Mouse (Mus musculus): ENCODE data around the gene Kif21a.
A peak's percentile ranks its signal among the peaks of the same experiment; 100 is the strongest.

Kif21a gene

DNA sequence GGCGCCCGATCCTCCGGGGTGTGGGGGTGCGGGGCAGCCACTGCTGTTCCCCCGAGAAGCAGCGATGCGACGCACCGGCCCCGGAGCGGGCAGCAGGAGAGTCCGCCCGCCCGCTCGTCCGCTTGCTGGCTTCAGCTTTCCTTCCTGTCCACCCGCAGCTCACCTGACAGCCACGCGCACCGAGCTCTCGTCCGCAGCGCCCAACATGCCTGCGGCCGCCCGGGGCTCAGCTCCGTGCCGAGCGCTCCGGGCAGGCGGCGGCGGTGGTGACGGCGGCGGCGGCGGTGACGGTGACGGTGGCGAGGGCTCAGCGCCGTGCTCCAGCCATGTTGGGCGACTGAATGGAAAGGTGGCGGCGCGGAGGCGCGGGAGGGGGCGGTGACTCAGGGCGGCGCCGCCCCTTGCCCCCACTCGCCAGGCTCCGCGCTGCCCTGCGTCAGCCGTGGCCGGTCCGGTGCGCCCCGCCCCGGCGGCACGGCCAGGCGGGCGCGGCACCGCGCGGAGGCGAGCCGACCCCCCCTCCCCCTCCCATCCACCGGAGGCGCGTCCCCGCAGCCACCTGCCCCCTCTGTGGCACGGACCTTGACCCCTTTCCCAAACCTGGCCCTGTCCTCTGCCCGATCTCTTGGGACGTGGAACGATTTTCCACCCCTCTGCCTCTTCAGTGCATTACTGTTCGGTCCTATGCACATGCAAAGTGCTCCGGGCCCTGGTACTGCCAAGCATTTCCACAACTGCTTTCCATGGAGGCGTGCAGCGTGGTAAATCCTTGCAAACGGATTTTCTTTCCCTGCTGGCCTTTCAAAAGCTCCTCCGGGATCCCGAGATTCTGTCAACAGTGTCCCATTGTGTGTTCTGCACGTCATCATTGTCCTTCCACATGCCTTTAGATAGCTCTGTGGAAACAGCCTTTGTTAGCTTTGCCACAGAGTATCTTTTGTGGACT lies at the start of gene Kif21a:
Kif21a (minus strand) TSS at position 453 of the 946 bp plus-strand sequence.
- DNase-seq, result peak; percentile 90 to 95

DNA sequence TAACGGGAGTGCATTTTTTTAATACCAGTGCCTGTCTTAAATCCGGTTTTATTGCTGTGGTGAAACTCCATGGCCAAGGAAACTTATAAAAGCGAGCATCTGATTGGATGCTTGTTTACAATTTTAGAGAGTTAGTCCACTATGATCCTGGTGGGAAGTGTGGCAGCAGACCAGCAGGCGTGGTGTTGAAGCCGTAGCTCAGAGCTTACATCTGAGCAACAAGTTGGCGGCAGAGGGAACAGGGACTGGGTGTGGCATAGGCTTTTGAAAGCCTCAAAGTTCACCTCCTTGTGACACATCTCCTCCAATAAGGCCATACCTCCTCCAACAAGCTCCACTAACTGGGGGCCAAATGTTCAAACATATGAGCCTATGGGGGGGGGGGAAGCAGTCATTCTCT lies 46.9 kb upstream of the Kif21a start:
- no peak for DNase-seq

DNA sequence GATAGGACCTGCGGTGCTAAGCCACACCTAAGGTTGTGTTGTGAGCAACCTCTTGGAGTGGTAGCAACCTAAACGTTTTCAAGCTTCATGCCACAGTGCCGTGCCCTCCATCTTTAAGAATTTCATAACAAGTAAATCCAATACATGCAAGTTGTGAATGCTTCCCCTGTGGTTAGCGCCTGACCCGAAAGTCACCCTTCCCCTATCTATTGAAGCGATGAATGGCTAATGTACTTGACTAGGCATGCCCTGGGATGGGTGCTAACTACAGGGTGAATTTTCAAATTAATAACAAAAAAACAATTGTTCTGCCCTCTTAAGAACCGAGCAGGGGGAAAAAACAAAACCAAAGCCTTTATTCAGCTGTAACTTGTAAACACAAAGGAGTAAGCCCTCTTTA lies 39.7 kb upstream of the Kif21a start:
- DNase-seq, result no peak

DNA sequence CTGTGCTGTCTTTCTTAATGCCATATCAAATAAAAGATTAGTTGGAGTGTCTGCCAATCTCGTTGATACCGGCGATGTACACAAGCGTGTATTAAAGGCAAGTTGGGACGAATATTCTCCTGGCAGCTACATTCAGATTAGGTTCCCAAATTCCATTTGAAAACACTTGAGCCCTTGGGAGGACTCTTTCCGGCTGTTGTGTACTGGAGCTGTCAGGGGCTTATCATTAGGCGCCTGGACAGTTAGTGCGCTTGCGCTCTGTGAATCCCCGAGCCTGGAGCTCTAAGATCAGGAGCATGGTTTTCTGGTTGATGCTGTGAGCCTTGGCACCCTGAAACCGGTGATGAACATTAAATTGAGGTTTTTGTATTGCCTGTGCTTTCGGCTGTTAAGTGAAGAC lies 38.3 kb upstream of the Kif21a start:
- no peak for DNase-seq

DNA sequence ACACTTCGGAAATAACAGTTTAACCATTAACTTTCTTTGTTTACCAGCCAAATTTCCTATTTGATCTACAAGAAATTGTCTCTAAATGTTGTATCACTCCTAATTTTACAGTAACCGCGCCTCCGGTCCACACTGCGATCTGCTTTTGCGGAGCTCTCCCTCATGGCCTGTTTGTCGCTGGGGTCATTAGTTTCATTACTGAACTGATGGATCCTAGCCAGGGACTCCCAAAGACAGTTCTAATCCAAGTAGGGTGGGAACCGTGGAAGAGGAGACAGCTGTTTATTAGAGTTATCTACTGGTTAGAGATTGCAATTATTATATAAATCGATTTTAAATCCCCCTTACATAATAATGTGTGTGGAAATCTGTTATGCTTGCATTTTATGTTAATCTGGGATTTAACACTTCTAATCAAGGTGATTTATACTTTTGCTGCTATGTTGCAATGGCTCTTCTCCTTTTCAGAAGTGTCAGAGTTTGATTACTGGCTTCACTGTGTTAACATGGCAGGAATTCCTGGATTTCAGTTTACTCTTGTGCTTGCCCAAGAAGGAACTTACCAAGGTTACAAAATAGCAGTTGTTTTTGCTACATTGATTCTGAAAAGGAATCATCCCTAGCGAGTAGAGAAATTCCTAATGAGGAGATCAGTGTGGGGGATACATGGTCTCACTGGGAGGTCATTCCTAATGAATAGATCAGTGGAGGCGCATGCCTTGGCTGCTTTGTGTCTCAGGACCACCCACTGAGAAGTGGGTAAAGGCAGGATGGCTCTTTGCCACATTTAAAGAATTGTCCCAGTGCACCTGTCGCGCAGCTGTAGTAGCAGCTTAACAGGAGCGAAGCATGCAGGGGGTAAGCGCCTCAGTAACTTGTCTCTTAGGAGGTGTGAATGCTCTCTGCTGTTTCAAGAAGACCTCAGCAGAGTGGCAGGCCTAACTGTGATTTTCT lies 28.0 kb upstream of the Kif21a start:
- no peak for DNase-seq

DNA sequence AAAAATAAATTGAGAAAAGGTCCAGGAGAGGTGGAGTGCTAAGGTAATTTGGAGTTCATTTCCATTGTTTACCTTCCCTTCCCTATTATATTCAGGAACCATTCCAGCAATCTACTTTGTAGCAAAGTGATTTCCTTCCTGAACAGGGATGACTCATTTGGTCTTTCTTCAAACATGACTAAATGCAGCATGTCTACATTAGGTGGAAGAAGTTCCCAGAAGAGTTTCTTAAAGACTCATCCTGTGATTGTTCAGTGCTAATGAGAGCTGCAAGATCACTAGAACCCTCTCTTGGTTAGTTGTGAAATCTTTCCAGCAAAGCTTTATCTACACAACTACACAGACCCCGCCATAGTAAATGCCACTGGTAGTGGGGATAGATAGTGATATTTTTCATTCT lies 22.7 kb upstream of the Kif21a start:
- no peak for DNase-seq

DNA sequence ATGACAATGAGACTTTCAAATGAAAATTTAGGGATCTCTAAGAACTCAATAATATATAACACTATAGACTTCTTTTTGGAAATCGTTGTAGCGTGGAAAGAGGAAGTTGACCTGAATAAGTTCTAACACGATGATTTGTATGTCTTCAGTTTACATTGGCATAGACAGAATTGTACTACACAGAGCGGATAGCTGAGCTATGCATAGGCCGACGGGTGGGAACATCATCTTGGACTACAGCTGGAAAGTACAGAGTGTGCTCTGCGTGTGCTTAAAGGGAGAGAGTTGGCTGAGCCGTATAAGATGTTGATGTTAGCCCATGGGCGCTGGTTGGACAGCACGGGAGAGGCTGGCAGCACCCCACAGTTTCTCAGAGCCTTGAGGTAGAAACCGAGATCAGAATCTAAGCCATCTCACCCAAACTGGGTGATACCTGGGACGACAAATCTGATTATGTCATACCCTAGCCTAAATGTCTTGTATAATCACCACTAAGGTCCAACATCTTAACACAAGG lies 14.6 kb upstream of the Kif21a start:
- no peak for DNase-seq

DNA sequence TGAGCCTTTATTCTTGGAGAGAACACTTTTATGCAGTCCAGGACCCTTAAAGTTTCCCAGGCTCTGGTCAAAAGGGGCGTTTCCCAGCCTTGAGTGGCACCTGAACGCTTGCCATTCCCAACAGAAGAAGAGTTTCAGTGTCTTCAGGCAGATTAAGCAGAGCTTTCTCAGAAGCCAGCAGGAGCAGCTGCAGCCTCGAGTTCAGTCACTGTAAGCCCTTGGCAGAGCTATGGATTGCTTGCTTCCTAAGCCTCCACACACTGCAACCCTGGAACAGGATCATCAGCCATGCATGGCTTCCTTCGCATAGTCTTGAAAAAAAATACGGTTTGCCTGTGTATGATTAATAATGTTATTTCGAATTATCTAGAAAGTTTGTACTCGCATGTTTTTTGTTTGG lies 14.1 kb upstream of the Kif21a start:
- no peak for DNase-seq

DNA sequence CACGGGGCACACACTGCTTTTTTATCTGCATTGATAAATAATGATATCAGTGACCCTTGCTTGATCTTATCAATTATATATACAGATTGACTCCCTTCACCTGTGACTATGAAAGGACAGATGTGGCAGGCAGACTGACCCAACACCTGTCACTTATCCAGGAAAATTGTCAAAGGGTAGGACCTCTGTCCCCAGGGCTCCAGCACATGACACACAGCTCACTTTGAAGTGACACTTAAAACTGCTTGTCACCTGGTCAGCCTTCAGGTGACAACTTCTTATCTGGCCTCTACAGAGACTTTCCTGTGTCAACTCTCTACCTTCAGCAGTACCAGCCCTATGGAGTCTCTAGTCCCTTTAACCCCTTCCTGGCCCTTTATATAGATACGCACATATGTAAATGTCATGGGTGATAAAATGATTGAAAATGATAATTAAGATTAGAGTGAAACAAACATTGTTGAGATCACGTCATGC lies 7.2 kb upstream of the Kif21a start:
- DNase-seq, result no peak

DNA sequence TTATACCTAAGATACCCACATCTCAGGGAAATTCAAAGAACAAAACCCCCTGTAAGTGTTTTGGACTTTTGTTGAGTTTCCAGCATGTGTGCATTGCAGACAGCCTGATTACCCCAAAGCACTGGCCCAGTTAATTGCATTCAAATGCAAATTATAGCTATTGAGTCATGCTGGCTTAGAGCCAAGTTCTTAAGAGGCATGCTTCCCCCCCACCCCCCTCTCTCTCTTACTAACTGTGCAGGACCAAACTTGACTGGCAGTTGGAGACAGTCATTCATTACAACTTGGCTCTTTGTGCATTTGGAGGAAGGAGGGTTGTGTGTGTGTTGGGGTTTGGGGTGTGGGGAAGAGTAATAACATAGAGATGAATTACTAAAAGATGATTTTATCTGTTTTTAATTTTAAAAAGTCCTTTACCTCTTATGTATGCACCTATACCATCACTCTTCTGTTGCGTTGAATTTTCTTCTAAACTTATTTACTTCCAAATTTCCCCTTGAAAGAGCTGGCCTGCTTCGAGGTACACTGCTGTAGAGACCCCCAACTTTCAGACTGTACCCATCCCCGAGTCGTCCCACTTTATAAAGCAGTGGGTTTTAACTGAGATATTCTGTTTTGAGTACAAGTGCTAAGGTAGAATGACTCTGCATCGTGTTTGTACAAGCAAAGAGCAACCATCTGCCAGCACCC lies 6.6 kb upstream of the Kif21a start:
- no peak for DNase-seq

DNA sequence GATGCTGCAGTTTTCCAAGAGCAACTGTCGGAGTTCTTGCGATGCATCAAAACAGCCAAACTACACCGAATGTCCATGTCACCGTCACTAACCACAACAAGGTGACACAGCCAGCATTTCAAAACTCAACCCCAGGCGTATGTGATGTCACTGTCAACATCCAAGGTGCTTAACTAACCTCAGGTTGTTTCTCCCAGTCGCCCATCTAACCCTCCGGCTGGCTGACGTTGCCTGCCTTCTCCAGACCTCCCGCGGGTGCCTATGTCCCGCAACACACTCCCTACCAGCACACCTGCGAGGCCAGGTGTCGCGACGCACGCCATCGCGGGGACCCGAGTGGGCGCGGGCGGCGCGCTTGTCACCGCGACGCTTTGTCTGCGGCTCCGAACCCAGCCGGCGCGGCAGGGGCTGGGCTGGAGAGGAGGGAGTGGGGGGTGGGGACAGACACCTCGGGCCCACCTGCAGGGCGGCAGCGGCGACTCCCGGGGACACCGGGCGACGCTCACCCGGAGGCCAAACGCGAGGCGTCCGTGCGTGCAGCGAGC lies 725 bp downstream of the Kif21a start:
- DNase-seq, result no peak

DNA sequence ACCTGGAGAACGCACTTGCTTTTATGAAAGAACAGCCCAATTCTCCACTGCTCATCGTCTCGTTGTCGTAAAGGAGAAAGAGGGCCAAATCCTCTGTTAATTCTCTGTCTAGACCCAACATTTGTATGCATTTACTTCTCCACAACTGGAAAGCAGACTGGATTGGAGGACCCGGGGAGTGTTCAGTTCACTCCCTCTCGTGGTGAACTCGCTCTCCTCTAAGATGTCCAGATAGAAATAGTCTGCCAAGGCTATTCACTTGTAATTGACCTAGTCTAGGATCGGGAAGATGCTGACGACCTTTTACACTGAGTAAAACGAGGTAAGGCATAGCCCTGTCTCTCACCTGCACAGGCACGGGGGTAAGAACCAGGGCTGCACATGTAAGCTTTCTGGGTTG lies 2.1 kb downstream of the Kif21a start:
- no peak for DNase-seq

DNA sequence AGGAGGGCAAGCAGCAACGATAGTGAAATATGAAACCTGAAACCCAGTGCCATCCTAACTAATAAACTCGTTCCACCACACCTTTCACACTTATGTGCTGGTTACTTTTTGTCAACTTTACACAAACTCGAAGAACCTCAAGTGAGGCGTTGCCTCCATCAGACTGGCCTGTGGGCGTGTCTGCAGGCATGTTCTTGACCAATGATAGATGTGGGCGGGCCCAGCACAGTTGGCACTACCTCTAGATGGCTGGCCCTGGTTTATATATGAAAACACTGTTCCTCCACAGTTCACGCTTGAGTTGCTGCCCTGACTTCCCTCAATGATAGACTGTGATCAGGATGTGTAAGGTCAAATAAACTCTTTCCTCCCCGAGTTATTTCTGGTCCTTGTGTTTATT lies 3.2 kb downstream of the Kif21a start:
- peak in 1 of 2 experiments; percentile 31 for DNase-seq

DNA sequence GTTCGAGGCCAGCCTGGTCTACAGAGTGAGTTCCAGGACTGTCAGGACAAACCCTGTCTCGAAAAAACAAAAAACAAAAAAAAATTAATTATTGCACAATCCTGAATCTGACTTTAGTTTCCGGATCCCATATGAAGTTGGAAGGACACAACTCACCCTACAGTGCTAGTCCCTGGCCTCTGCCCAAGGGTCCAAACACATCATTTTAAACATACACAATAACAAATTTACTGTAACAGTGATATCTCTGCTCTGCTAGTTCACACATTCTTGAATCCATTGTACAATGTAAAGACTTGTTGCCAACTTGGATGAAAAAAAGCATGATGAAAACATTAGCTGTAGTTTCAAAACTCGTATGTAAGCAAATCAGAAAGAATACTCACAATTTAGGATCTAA lies 6.5 kb downstream of the Kif21a start:
- DNase-seq, result no peak

DNA sequence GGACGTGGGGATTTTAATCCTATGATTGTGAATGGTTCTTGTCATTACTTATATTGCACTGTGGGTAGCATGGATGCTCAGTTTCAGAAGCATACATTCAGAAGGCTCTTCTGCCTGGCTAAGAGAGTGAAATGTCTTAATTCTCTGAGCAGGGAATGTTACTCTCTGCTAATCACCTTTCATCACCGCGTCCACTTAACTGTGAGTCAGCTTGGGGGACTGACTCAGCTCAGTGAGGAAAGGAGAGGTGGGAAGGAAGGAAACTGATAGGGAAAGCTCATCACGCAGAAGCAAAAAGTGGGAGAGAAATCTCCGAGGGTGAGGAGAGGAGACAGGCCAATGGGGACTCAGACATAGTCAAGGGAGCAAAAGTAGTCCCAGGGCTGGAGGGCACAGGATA lies 10.9 kb downstream of the Kif21a start:
- no peak for DNase-seq

DNA sequence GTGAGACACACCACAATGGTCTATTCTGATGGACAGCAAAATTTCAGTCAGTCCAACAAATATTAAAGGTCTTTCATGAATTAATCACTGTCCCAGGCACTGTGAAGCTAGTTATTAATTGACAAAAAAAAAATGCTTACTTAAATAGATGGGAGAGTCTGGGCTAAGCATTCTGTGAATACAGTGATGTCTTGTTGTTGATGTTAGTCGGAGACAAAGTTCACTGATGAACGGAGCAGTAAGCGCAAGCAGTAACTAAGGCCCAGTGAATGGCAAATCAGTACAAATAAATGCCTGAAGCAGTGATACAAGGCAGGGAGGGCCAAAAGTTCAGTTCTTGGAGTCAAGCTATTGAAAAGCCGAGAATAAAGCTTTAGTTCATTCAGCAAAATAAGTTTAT lies 15.7 kb downstream of the Kif21a start:
- DNase-seq, result no peak

DNA sequence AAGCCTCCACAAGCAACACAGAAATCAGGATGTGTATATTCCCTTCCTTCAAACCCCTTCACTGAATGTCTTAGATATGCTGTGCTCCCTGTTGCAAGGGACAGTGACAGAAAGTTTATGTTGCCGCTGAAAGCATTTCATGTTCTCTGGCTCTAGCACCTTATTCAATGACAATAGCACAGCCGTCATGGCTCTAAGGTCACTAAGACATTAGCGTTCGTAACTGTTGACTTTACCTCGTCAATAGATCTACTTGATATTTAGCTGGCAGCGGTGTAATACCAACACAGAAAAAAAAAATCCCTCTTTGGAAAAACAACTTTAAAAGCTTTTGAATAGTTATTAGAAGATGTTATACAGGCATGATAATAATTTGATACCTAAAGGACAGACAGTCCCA lies 16.2 kb downstream of the Kif21a start:
- DNase-seq, result no peak

DNA sequence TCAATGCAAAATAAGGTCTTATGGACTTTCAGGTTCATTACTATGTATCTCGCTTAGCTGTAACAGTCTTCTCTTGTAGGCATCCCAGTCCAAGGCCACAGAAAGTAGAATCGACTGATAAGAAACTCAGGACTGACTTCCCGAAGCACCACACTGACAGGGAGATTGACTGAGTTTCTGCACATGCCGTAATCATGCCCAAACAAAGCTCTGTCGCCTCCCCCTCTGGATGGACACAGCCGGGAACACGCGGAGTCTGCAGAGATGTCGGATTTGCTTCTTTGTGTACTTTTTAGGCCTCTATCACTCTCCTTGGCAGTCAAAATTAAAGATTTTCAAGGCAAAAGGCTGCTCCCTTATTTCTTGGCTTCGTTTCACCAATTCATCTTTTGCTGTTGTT lies 20.8 kb downstream of the Kif21a start:
- DNase-seq, result no peak

DNA sequence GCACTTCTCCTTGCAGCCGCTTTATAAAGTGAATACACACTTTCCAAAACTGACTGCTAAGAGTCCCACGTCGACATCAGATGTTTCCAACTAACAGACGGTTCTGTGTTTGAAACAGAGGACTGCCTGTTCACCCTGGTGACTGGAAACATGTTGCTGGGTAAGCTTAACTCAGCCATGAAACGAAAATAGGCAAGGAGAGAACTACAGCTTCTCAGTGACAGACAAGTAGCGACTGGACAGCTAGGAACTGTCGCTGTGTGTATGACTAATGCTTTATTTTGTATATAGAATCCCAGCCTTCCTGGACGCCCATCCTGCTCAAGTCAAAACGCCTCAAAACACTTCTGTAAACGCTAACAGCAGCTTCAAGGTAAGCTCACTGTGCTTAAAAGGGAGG lies 21.3 kb downstream of the Kif21a start:
- DNase-seq, result no peak

DNA sequence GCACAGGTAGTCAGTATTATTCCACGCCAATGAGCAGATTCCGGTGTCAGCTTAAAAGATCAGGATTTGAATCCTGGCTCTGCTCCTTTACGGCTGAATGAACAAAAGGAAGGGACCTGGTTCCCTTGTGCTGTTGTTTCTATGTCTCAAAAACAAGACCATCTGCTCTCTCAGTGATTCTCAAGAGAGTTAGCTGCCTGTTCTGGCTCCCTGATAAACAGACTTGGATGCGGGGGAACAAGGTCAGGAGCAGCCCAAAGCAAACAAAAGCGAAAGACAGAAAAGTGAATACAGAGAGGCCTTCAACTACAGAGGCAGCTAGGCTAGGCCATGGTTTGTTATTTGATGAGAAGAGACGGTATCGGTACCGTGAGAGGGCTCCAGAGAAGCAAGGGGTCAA lies 27.5 kb downstream of the Kif21a start:
- peak in 1 of 2 experiments; percentile 26 for DNase-seq

DNA sequence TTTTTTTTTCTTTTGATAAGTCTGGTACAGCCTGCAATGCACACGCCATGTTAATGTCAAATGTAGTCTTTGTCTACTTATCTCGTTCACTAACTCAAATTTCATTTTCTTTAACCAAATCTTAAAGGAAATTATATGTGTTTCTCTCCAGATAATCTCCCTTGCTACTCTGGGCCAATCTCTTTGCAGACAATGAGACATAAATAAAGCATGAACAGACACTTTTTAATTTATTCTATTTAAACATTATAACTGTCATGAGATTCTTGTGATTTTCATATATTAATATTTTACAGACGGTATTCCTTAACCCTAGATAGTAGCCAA lies 30.9 kb downstream of the Kif21a start:
- no peak for DNase-seq

DNA sequence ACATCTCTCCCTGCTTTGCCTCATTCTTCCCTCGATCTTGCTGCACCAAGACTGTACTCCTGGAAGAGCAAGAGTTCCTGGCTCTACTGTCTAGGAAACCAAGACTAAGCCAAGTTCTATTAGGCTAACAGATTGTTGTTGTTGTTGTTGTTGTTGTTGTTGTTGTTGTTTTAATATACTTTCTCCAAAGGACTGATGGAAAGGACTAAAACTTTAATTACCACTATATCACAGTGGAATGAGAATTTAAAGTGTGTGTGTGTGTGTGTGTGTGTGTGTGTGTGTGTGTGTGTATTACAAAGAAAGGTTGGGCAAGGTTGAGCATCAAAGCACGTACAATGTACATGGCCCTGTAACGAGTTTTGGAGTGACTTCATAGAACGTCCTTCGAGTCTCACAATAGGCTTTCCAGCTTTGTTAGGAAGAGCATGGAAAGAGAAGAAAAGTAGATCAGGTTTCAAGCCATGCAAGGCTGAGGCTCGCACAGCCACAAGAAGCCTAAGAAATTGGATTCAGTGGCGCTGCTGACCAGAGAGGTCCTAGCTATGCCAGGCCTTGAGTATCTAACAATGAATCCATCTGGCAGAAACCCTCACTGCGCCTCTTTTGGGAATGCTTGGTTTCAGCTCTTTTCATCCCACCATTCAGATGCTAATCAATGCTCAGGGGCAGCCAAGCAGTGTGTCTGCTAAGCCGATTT lies 31.4 kb downstream of the Kif21a start:
- DNase-seq, result peak in 1 of 2 experiments; percentile 26
